Comparison of ENCODE assay signal across 8 mouse cellular contexts in the genomic region with DNA sequence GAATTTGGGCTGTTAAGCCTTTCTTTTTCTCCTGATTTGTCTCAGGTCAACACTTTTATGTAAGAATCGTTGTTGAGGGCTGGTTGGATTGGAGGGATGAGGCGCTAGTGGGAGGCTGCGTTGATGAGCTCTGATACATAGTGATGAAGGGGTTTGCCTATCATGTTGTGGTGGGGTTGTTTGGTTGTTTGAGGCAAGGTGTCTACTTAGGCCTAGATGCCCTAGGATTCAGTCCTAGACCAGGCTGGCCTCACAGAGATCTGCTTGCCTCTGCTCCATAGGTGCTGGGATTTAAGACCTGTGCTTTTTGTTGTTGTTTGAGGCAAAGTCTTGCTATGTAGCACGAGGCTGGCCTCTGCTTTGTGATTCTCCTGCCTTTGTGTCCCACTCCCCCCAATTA. TPM values are rescaled to one million over a fixed set of nuclear protein-coding genes. Genes with fewer than 3 reads are reported as not detected.
DNase-seq lines count a peak whose midpoint lies in the region; TF ChIP-seq lines count a peak whose summit lies in the region.

No protein-coding gene starts in this region.

- 41% methylated on average over 4 of the region's 4 CpGs for WGBS in bone marrow, adult 2 months

- peak overlapping the region; percentile 98 for H3K27ac ChIP-seq in layer of hippocampus, adult 2 months
- peak overlapping the region; percentile 50; the same call in 1 of the 2 replicates for H3K27ac ChIP-seq in bone marrow, adult 2 months (ENCODE audit: control insufficient read depth, insufficient read depth, low read depth, low read length, poor library complexity)

- no peak for TF ChIP-seq CTCF in layer of hippocampus, adult 2 months (conservative IDR thresholded peaks at IDR 0.05)
- TF ChIP-seq CTCF in bone marrow, adult 2 months (IDR thresholded peaks at IDR 0.05; ENCODE audit: control insufficient read depth, insufficient read depth, low read length): no peak

- DNase-seq in layer of hippocampus, adult 2 months (ENCODE audit: low spot score in 2 of 2): no peak
- no peak for DNase-seq in layer of hippocampus, adult 11-12 months (ENCODE audit: low spot score)
- peak; percentile 74 for DNase-seq in induced T-regulatory cell, adult 2 months (ENCODE audit: low read depth)
- DNase-seq in naive thymus-derived CD4-positive, alpha-beta T cell, adult 2 months (ENCODE audit: low read depth): peak; percentile 59
- DNase-seq in embryo, embryonic 11 days: no peak
- DNase-seq in cerebellum, adult 8-10 months: no peak
- no peak for DNase-seq in left cerebral cortex, postnatal 14 days (ENCODE audit: low spot score in 2 of 2)

- peak overlapping the region; percentile 93 for H3K4me3 ChIP-seq in layer of hippocampus, adult 2 months
- peak overlapping the region; percentile 34 for H3K4me3 ChIP-seq in bone marrow, adult 2 months (replicated peaks; ENCODE audit: control insufficient read depth, low read depth, low read length)

- intact Hi-C loops in left cerebral cortex, postnatal 14 days (cut with DNase I): no loop called here

- no peak for TF ChIP-seq POLR2A in bone marrow, adult 2 months (IDR thresholded peaks at IDR 0.05; ENCODE audit: borderline replicate concordance, control insufficient read depth, low read depth, low read length)

- H3K4me1 ChIP-seq in bone marrow, adult 2 months (ENCODE audit: control insufficient read depth, insufficient read depth, low read length): peaks cover 3% of the 10 kb centered on the region; the same call in 1 of the 2 replicates

RNA-seq across cellular contexts. Expression of gene Mta3, which starts 1.4 kb away (rescaled TPM):
- total RNA-seq in layer of hippocampus, adult 2 months (2021): 100 to 1,000 TPM in 1 of 2 experiments, 10 to 100 TPM in 1; 96.9 to 102 TPM
- polyA plus RNA-seq in bone marrow, adult 2 months (2011; ENCODE audit: insufficient read depth, insufficient read length, low replicate concordance, missing spikeins): 15.8 and 21.0 TPM in 2 replicates
- 10 to 100 TPM; 65.9 to 68.5 TPM for total RNA-seq in left cerebral cortex, postnatal 14 days (2021)

Comparison
In these comparisons a context has a peak if more than half of its experiments do, and no peak if none do; other contexts are left out.
1. DNase-seq: peak in induced T-regulatory cell, adult 2 months (single experiment) and naive thymus-derived CD4-positive, alpha-beta T cell, adult 2 months (single experiment); none in layer of hippocampus, adult 2 months (0 of 2), layer of hippocampus, adult 11-12 months (single experiment), embryo, embryonic 11 days (single experiment), cerebellum, adult 8-10 months (single experiment) and left cerebral cortex, postnatal 14 days (0 of 2).